Mouse (Mus musculus) left cerebral cortex, postnatal 14 days (tissue): Measurements from ENCODE around the gene Rbbp6. TPM values are rescaled to one million over a fixed set of nuclear protein-coding genes. Genes with fewer than 3 reads are reported as not detected.
A peak's percentile ranks its signal among the peaks of the same experiment; 100 is the strongest.

Experiments used
- DNase-seq, 2 experiments: peaks; one replicate each; pipeline ENCODE4 v3.0.0; 2021 to 2022; ENCODE audit warnings: low spot score in 2 of 2, mixed read lengths in 1 of 2
- intact Hi-C: fragments of 180-260 bp; cut with DNase I; formaldehyde crosslinking; loops from one replicate; pipeline ENCODE4 v1.15.1; 2025
- long read RNA-seq, 2 experiments: library from polyadenylated mRNA; stranded (forward); transcript quantifications; one replicate each; pipeline ENCODE4 v2.0.0; 2021
- total RNA-seq, 2 experiments: library from RNA; stranded (reverse); gene quantifications; 2 replicates each; pipeline ENCODE4 v1.2.3; 2021

Gene Rbbp6
- total RNA-seq: 10 to 100 TPM; 62.2 to 62.9 TPM
- long read RNA-seq, experiment 1, full-length matches to known transcripts: 53 of 70 reads
- long read RNA-seq, experiment 1, partial matches to known transcripts: 1 of 70 reads
- long read RNA-seq, experiment 1, other reads (novel, unspliced or antisense): 16 of 70 reads
- long read RNA-seq, experiment 2, full-length matches to known transcripts: 45 of 61 reads
- long read RNA-seq, experiment 2, partial matches to known transcripts: 1 of 61 reads
- long read RNA-seq, experiment 2, other reads (novel, unspliced or antisense): 15 of 61 reads

- intact Hi-C loops: no loop called here
- no peak for DNase-seq
Observed at GRCm38 (mm10) chr7:122965386-122965785, at the start of gene Rbbp6. Gene Rbbp6 (plus strand): TSS chr7:122965686.

- intact Hi-C loops: loop anchor here (2.0 to 5.0 kb wide), 2 partner anchors 248 to 449 kb away; partner anchors contain the start of gene Cacng3
- DNase-seq: peak; percentile 49 to 70
Observed at GRCm38 (mm10) chr7:122919728-122920582, 45.5 kb upstream of the Rbbp6 start.

- intact Hi-C loops: loop anchor here (2.0 to 5.0 kb wide), 2 partner anchors 249 to 451 kb away; partner anchors contain the start of gene Cacng3
- no peak for DNase-seq
Observed at GRCm38 (mm10) chr7:122921537-122921936, 43.9 kb upstream of the Rbbp6 start.

GRCm38 (mm10) chr7:122924256-122924655 is 41.2 kb upstream of the Rbbp6 start:
- intact Hi-C loops: loop anchor here (5.0 kb wide), 1 partner anchor 252 kb away; the partner anchor contains the start of gene Cacng3
- no peak for DNase-seq

- peak in 1 of 2 experiments; percentile 42 for DNase-seq
- intact Hi-C loops: loop anchor here (10.0 kb wide), 1 partner anchor 736 kb away; no protein-coding TSS in a partner anchor
Observed at GRCm38 (mm10) chr7:122930494-122930893, 35.0 kb upstream of the Rbbp6 start.

GRCm38 (mm10) chr7:122932171-122932570 is 33.3 kb upstream of the Rbbp6 start:
- intact Hi-C loops: loop anchor here (10.0 kb wide), 1 partner anchor 737 kb away; no protein-coding TSS in a partner anchor
- DNase-seq: no peak

GRCm38 (mm10) chr7:122936626-122937025 is 28.9 kb upstream of the Rbbp6 start:
- intact Hi-C loops: loop anchor here (10.0 kb wide), 1 partner anchor 742 kb away; no protein-coding TSS in a partner anchor
- DNase-seq: no peak

GRCm38 (mm10) chr7:122938197-122938596 is 27.3 kb upstream of the Rbbp6 start:
- intact Hi-C loops: loop anchor here (10.0 kb wide), 1 partner anchor 743 kb away; no protein-coding TSS in a partner anchor
- DNase-seq: no peak

- intact Hi-C loops: loop anchor here (10.0 kb wide), 1 partner anchor 744 kb away; no protein-coding TSS in a partner anchor
- no peak for DNase-seq
Observed at GRCm38 (mm10) chr7:122939181-122939580, 26.3 kb upstream of the Rbbp6 start.

- intact Hi-C loops: no loop called here
- no peak for DNase-seq
Observed at GRCm38 (mm10) chr7:122940371-122941075, 25.0 kb upstream of the Rbbp6 start.

GRCm38 (mm10) chr7:122942111-122942510 is 23.4 kb upstream of the Rbbp6 start:
- intact Hi-C loops: no loop called here
- DNase-seq: no peak

- intact Hi-C loops: loop anchor here (5.0 kb wide), 1 partner anchor 522 kb away; no protein-coding TSS in a partner anchor
Observed at GRCm38 (mm10) chr7:122945149-122945548, 20.3 kb upstream of the Rbbp6 start.

GRCm38 (mm10) chr7:122949268-122949667 is 16.2 kb upstream of the Rbbp6 start:
- intact Hi-C loops: loop anchor here (5.0 kb wide), 1 partner anchor 518 kb away; no protein-coding TSS in a partner anchor
- DNase-seq: no peak

More at GRCm38 (mm10) chr7:122945149-122945548, 20.3 kb upstream of the Rbbp6 start:
- peak; percentile 92 to 93 for DNase-seq

GRCm38 (mm10) chr7:122951464-122951863 is 14.0 kb upstream of the Rbbp6 start:
- no peak for DNase-seq
- intact Hi-C loops: no loop called here

GRCm38 (mm10) chr7:122952066-122952465 is 13.4 kb upstream of the Rbbp6 start:
- no peak for DNase-seq
- intact Hi-C loops: no loop called here

GRCm38 (mm10) chr7:122954451-122955225 is 10.8 kb upstream of the Rbbp6 start:
- DNase-seq: no peak
- intact Hi-C loops: no loop called here

GRCm38 (mm10) chr7:122955226-122955955 is 10.1 kb upstream of the Rbbp6 start:
- intact Hi-C loops: no loop called here
- no peak for DNase-seq

GRCm38 (mm10) chr7:122968751-122969150 is 3.3 kb downstream of the Rbbp6 start:
- DNase-seq: no peak
- intact Hi-C loops: no loop called here
